Mouse (Mus musculus) lung, postnatal 36 days (tissue): ENCODE results near the gene 1600002K03Rik.
"Not testable (repeated sequence)": the region's sequence is repeated elsewhere in the genome, so short reads cannot be mapped to it uniquely, and the experiment has no call there.

Experiments used
- DNase-seq: peaks from one replicate; pipeline ENCODE4 v3.0.0; 2022; ENCODE audit warnings: mixed read lengths

The 1600002K03Rik gene

GRCm38 (mm10) chr10:80190491-80191051 is 17.8 kb downstream of the 1600002K03Rik start:
- DNase-seq: peak; percentile 38

- DNase-seq: no peak
Observed at GRCm38 (mm10) chr10:80193976-80194375, 21.2 kb downstream of the 1600002K03Rik start.

- DNase-seq: no peak
Observed at GRCm38 (mm10) chr10:80194441-80194840, 21.7 kb downstream of the 1600002K03Rik start.

GRCm38 (mm10) chr10:80196167-80196566 is 23.4 kb downstream of the 1600002K03Rik start:
- no peak for DNase-seq

GRCm38 (mm10) chr10:80196778-80197581 is 24.2 kb downstream of the 1600002K03Rik start:
- no peak for DNase-seq

GRCm38 (mm10) chr10:80199440-80200008 is 26.8 kb downstream of the 1600002K03Rik start:
- peak; percentile 97 for DNase-seq

- no peak for DNase-seq
Observed at GRCm38 (mm10) chr10:80200485-80200884, 27.7 kb downstream of the 1600002K03Rik start.

GRCm38 (mm10) chr10:80204055-80204454 is 31.3 kb downstream of the 1600002K03Rik start:
- DNase-seq: no peak

- no peak for DNase-seq
Observed at GRCm38 (mm10) chr10:80207201-80207600, 34.5 kb downstream of the 1600002K03Rik start.

- DNase-seq: no peak
Observed at GRCm38 (mm10) chr10:80207676-80208075, 34.9 kb downstream of the 1600002K03Rik start.

GRCm38 (mm10) chr10:80208248-80208647 is 35.5 kb downstream of the 1600002K03Rik start:
- no peak for DNase-seq

GRCm38 (mm10) chr10:80208841-80209371 is 36.2 kb downstream of the 1600002K03Rik start:
- DNase-seq: no peak

GRCm38 (mm10) chr10:80211547-80212103 is 38.9 kb downstream of the 1600002K03Rik start:
- not testable (repeated sequence) for DNase-seq

- no peak for DNase-seq
Observed at GRCm38 (mm10) chr10:80215048-80215772, 42.5 kb downstream of the 1600002K03Rik start.

GRCm38 (mm10) chr10:80220676-80221075 is 47.9 kb downstream of the 1600002K03Rik start:
- DNase-seq: no peak

- DNase-seq: peak; percentile 65
Observed at GRCm38 (mm10) chr10:80223137-80223536, 50.4 kb downstream of the 1600002K03Rik start.
